Mouse (Mus musculus) liver, adult 2 months (tissue): ENCODE data around the gene Pttg1ip.

Experiments
- CTCF ChIP-seq: fragments of 200-500 bp; IDR thresholded peaks from 2 replicates; pipeline ENCODE4 v1.5.1; 2011; ENCODE audit warnings: low read depth, low read length, control low read depth
- POLR2A ChIP-seq: fragments of 200-500 bp; IDR thresholded peaks from 2 replicates; pipeline ENCODE4 v1.6.1; 2011; ENCODE audit warnings: low read length, control low read depth; ENCODE audit not compliant: insufficient read depth; ENCODE audit errors: extremely low read depth

- TF ChIP-seq CTCF (no peak), POLR2A (no peak)
Measured at GRCm38 (mm10) chr10:77596060-77596459, 14.5 kb downstream of the Pttg1ip start.
